Mouse (Mus musculus) small intestine, adult 2 months (tissue): Measurements from ENCODE around the gene Zfp385b. TPM values are rescaled to one million over a fixed set of nuclear protein-coding genes. Genes with fewer than 3 reads are reported as not detected.

ENCODE experiments used
- H3K27ac ChIP-seq: fragments of 200-500 bp; 2 replicates; pipeline ENCODE4 v1.5.1; 2012; ENCODE audit warnings: low read depth, low read length, control low read depth, inconsistent platforms; ENCODE audit not compliant: insufficient read depth
- H3K27me3 ChIP-seq: fragments of 200-500 bp; 2 replicates; pipeline ENCODE4 v1.6.1; 2012; ENCODE audit warnings: mild to moderate bottlenecking, moderate library complexity, low read length, inconsistent platforms; ENCODE audit not compliant: control insufficient read depth, insufficient read depth
- H3K36me3 ChIP-seq: fragments of 200-500 bp; 2 replicates; pipeline ENCODE4 v1.6.1; 2012; ENCODE audit warnings: mild to moderate bottlenecking, low read length, control low read depth, inconsistent platforms; ENCODE audit not compliant: control insufficient read depth, insufficient read depth
- H3K4me1 ChIP-seq: fragments of 200-500 bp; 2 replicates; pipeline ENCODE4 v1.6.1; 2012; ENCODE audit warnings: low read length, inconsistent platforms, mixed read lengths; ENCODE audit not compliant: control insufficient read depth, insufficient read depth, insufficient read length
- H3K4me3 ChIP-seq: fragments of 200-500 bp; 2 replicates; pipeline ENCODE4 v1.5.1; 2012; ENCODE audit warnings: low read depth, mild to moderate bottlenecking, control low read depth, inconsistent platforms, low read length, moderate library complexity
- CTCF ChIP-seq: fragments of 200-500 bp; IDR thresholded peaks from 2 replicates; pipeline ENCODE4 v1.5.1; 2012; ENCODE audit warnings: low read depth, mild to moderate bottlenecking, control low read depth, inconsistent platforms, low read length, moderate library complexity, mixed read lengths; ENCODE audit not compliant: insufficient replicate concordance, insufficient read length; ENCODE audit errors: extremely low read depth
- POLR2A ChIP-seq: fragments of 200-500 bp; IDR thresholded peaks from 2 replicates; pipeline ENCODE4 v1.6.1; 2012; ENCODE audit warnings: low read depth, mild to moderate bottlenecking, control low read depth, inconsistent platforms, low read length, moderate library complexity
- WGBS: fragments of 180-500 bp; shearing (Covaris S2); methylation state at CpG from one replicate; pipeline ENCODE4 v1.1.7; 2018; 5-methylcytosine and 5-hydroxymethylcytosine counted together
- polyA plus RNA-seq: library from polyadenylated mRNA; depleted of rRNA; stranded (reverse); fragments of >200 nt; gene quantifications from 2 replicates; pipeline ENCODE4 v1.2.3, GENCODE M21; 2012

Zfp385b gene
- polyA plus RNA-seq, 1 experiment: 3.4 TPM

GRCm38 (mm10) chr2:77673770-77674169 lies 145.7 kb downstream of the Zfp385b start:
- H3K27ac ChIP-seq: no peak overlapping the region
- no peaks in the 10 kb centered on the region for H3K4me1 ChIP-seq
- no peak overlapping the region for H3K4me3 ChIP-seq
- TF ChIP-seq POLR2A (no peak), CTCF (no peak)
- H3K36me3 ChIP-seq: no peaks in the 10 kb centered on the region
- no peaks in the 10 kb centered on the region for H3K27me3 ChIP-seq
- WGBS: 81% methylated on average over 10 of the region's 10 CpGs

- Histone ChIP-seq H3K4me3 (no peak overlapping the region), H3K4me1 (no peaks in the 10 kb centered on the region), H3K27ac (no peak overlapping the region), H3K27me3 (no peaks in the 10 kb centered on the region), H3K36me3 (no peaks in the 10 kb centered on the region)
- TF ChIP-seq CTCF (no peak), POLR2A (no peak)
- WGBS: 84% methylated on average over 5 of the region's 5 CpGs
These were observed 147.1 kb downstream of the Zfp385b start for GRCm38 (mm10) chr2:77672215-77672905.

- WGBS: 78% methylated on average over 5 of the region's 5 CpGs
These were observed 157.3 kb downstream of the Zfp385b start for GRCm38 (mm10) chr2:77662171-77662570.

GRCm38 (mm10) chr2:77653686-77654085 lies 165.8 kb downstream of the Zfp385b start:
- Histone ChIP-seq H3K27ac (no peak overlapping the region), H3K4me1 (no peaks in the 10 kb centered on the region), H3K4me3 (no peak overlapping the region), H3K36me3 (no peaks in the 10 kb centered on the region), H3K27me3 (no peaks in the 10 kb centered on the region)
- no peak for TF ChIP-seq POLR2A
- no peak for TF ChIP-seq CTCF
- 71% methylated on average over 2 of the region's 2 CpGs for WGBS

More at GRCm38 (mm10) chr2:77662171-77662570, 157.3 kb downstream of the Zfp385b start:
- Histone ChIP-seq H3K27ac (no peak overlapping the region), H3K36me3 (no peaks in the 10 kb centered on the region), H3K4me1 (no peaks in the 10 kb centered on the region), H3K27me3 (no peaks in the 10 kb centered on the region), H3K4me3 (no peak overlapping the region)
- TF ChIP-seq POLR2A (no peak), CTCF (no peak)

- 74% methylated on average over 8 of the region's 8 CpGs for WGBS
- H3K27me3 ChIP-seq: no peaks in the 10 kb centered on the region
- H3K27ac ChIP-seq: no peak overlapping the region
- TF ChIP-seq POLR2A: no peak
- no peak for TF ChIP-seq CTCF
- H3K4me3 ChIP-seq: no peak overlapping the region
- no peaks in the 10 kb centered on the region for H3K36me3 ChIP-seq
- H3K4me1 ChIP-seq: no peaks in the 10 kb centered on the region
These were observed 177.8 kb downstream of the Zfp385b start for GRCm38 (mm10) chr2:77641521-77642170.

- Histone ChIP-seq H3K36me3 (no peaks in the 10 kb centered on the region), H3K27ac (no peak overlapping the region), H3K27me3 (no peaks in the 10 kb centered on the region), H3K4me1 (no peaks in the 10 kb centered on the region), H3K4me3 (no peak overlapping the region)
- 38% methylated on average over 5 of the region's 5 CpGs for WGBS
- TF ChIP-seq CTCF (no peak), POLR2A (no peak)
These were observed 179.4 kb downstream of the Zfp385b start for GRCm38 (mm10) chr2:77639993-77640392.

- H3K27ac ChIP-seq: no peak overlapping the region
- no peak overlapping the region for H3K4me3 ChIP-seq
- H3K36me3 ChIP-seq: no peaks in the 10 kb centered on the region
- no peaks in the 10 kb centered on the region for H3K27me3 ChIP-seq
- H3K4me1 ChIP-seq: no peaks in the 10 kb centered on the region
- TF ChIP-seq POLR2A: no peak
- no peak for TF ChIP-seq CTCF
- WGBS: 13% methylated on average over 3 of the region's 3 CpGs
These were observed 187.8 kb downstream of the Zfp385b start for GRCm38 (mm10) chr2:77631606-77632005.
